Mouse (Mus musculus) adrenal gland, postnatal 25 days (tissue): ENCODE measurements at regions not wholly inside any gene's neighbourhood (a gene's known extent, or its start where the extent isn't known, plus 50 kb on each side); places are given as distances from the start of the nearest gene placed in this dataset.

Experiments
- DNase-seq: peaks from one replicate; pipeline ENCODE4 v3.0.0; 2021; ENCODE audit warnings: mixed read lengths

GRCm38 (mm10) chr6:93488441-93488955 lies 545.2 kb upstream of the Adamts9 start:
- no peak for DNase-seq

- DNase-seq = no peak
Observed at GRCm38 (mm10) chr6:93478521-93478920, 535.2 kb upstream of the Adamts9 start.

GRCm38 (mm10) chr6:93474981-93475380 lies 531.7 kb upstream of the Adamts9 start:
- no peak for DNase-seq

- no peak for DNase-seq
Observed at GRCm38 (mm10) chr6:93467867-93468266, 524.6 kb upstream of the Adamts9 start.

GRCm38 (mm10) chr6:93462861-93463260 lies 519.6 kb upstream of the Adamts9 start:
- no peak for DNase-seq

- DNase-seq = no peak
Observed at GRCm38 (mm10) chr6:93461374-93461773, 518.1 kb upstream of the Adamts9 start.

- DNase-seq = no peak
Observed at GRCm38 (mm10) chr6:93457613-93458012, 514.3 kb upstream of the Adamts9 start.

- DNase-seq = no peak
Observed at GRCm38 (mm10) chr6:93456383-93457033, 513.2 kb upstream of the Adamts9 start.

- DNase-seq = peak; percentile 35
Observed at GRCm38 (mm10) chr6:93445568-93445967, 502.3 kb upstream of the Adamts9 start.

GRCm38 (mm10) chr6:93445124-93445523 lies 501.8 kb upstream of the Adamts9 start:
- DNase-seq = no peak

- no peak for DNase-seq
Observed at GRCm38 (mm10) chr6:93443766-93444557, 500.7 kb upstream of the Adamts9 start.

- no peak for DNase-seq
Observed at GRCm38 (mm10) chr6:93433446-93433845, 490.2 kb upstream of the Adamts9 start.

- no peak for DNase-seq
Observed at GRCm38 (mm10) chr6:93426141-93426540, 482.8 kb upstream of the Adamts9 start.

- no peak for DNase-seq
Observed at GRCm38 (mm10) chr6:93422906-93423305, 479.6 kb upstream of the Adamts9 start.

GRCm38 (mm10) chr6:93422253-93422652 lies 479.0 kb upstream of the Adamts9 start:
- no peak for DNase-seq

- DNase-seq = no peak
Observed at GRCm38 (mm10) chr6:93417625-93418024, 474.3 kb upstream of the Adamts9 start.

GRCm38 (mm10) chr6:93416006-93416405 lies 472.7 kb upstream of the Adamts9 start:
- DNase-seq = no peak

- no peak for DNase-seq
Observed at GRCm38 (mm10) chr6:93411077-93411452, 467.8 kb upstream of the Adamts9 start.

GRCm38 (mm10) chr6:93410416-93411076 lies 467.3 kb upstream of the Adamts9 start:
- DNase-seq = no peak

GRCm38 (mm10) chr6:93398551-93398950 lies 455.3 kb upstream of the Adamts9 start:
- no peak for DNase-seq

- no peak for DNase-seq
Observed at GRCm38 (mm10) chr6:93397074-93397473, 453.8 kb upstream of the Adamts9 start.

GRCm38 (mm10) chr6:93395952-93396351 lies 452.7 kb upstream of the Adamts9 start:
- no peak for DNase-seq

GRCm38 (mm10) chr6:93395296-93395695 lies 452.0 kb upstream of the Adamts9 start:
- DNase-seq = peak; percentile 11
